In the genomic region with DNA sequence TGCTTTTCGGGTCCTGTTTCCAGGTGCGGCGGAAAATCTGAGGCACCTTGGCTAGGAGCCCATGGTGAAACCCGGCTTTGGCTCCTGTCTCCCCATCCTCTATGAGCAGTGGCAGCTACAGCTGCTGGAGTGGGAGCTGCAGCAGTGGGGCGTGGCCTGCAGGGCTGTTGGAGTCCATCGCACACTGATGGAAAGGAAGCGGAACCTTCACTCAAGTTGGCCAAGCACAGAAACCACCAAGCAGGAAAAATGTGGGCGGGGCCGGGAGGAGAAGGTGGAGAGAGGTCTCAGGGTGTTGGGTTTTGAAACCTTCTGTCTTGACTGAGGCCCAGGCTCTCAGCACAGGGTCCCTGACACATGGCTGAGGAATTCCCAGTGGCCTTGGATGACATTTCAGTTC, we compare ENCODE assay signal across 9 mouse cellular contexts.
DNase-seq lines count a peak whose midpoint lies in the region; ATAC-seq and TF ChIP-seq lines count a peak whose summit lies in the region.
"Had no signal": no experiment of that assay in that cellular context is flagged by ENCODE, and none has a peak within 500 bp of the region (broad histone marks: within the 10 kb centered on the region; RNA-seq: fewer than 3 reads in every experiment).

No protein-coding gene starts in this region.

- peak overlapping the region; percentile 46 for H3K4me2 ChIP-seq in kidney, postnatal 0 days (ENCODE audit: low read length)
- H3K4me2 ChIP-seq in midbrain, postnatal 0 days (ENCODE audit: low read depth, low read length, poor library complexity, severe bottlenecking) = no peak overlapping the region
- H3K4me2 ChIP-seq in forebrain, embryonic 15.5 days (replicated peaks) = no peak overlapping the region
- H3K4me2 ChIP-seq: liver, embryonic 15.5 days had no signal

- peak; percentile 16 for DNase-seq in ovary, postnatal 36 days (ENCODE audit: low spot score)
- DNase-seq in ovary, postnatal 10 days (ENCODE audit: low spot score) = no peak
- peak; percentile 39 to 46 for DNase-seq in gastrocnemius, postnatal 36 days
- DNase-seq in kidney, postnatal 0 days (ENCODE audit: low spot score) = peak; percentile 76
- DNase-seq in midbrain, postnatal 0 days (ENCODE audit: low spot score) = no peak
- DNase-seq in frontal cortex, postnatal 36 days (ENCODE audit: low spot score in 2 of 2) = no peak

- H3K27ac ChIP-seq in kidney, postnatal 0 days = peak overlapping the region; percentile 71
- H3K27ac ChIP-seq in midbrain, postnatal 0 days (ENCODE audit: low read depth, low read length) = no peak overlapping the region
- H3K27ac ChIP-seq in forebrain, embryonic 15.5 days (replicated peaks) = no peak overlapping the region
- H3K27ac ChIP-seq: liver, embryonic 15.5 days had no signal

- H3K36me3 ChIP-seq in kidney, postnatal 0 days (ENCODE audit: insufficient read depth, low read length) = no peaks in the 10 kb centered on the region
- H3K36me3 ChIP-seq in midbrain, postnatal 0 days (ENCODE audit: insufficient read depth, low read length) = no peaks in the 10 kb centered on the region
- H3K36me3 ChIP-seq in forebrain, embryonic 15.5 days = no peaks in the 10 kb centered on the region
- H3K36me3 ChIP-seq: liver, embryonic 15.5 days had no signal

- 34% methylated on average over 9 of the region's 9 CpGs for WGBS in kidney, postnatal 0 days
- 79% methylated on average over 9 of the region's 9 CpGs for WGBS in midbrain, postnatal 0 days
- 86% methylated on average over 9 of the region's 9 CpGs for WGBS in forebrain, embryonic 15.5 days

- peak; percentile 71 for ATAC-seq in kidney, postnatal 0 days (replicated peaks; ENCODE audit: low FRiP score, low read depth)
- peak; percentile 78 for ATAC-seq in megakaryocyte progenitor cell, adult 5-6 weeks (replicated peaks; ENCODE audit: poor library complexity)
- ATAC-seq in midbrain, postnatal 0 days (ENCODE audit: low FRiP score) = no peak
- no peak for ATAC-seq in forebrain, embryonic 15.5 days (replicated peaks)

- no peaks in the 10 kb centered on the region for H3K9me3 ChIP-seq in kidney, postnatal 0 days (replicated peaks; ENCODE audit: low read length)
- H3K9me3 ChIP-seq in midbrain, postnatal 0 days (ENCODE audit: low read length) = no peaks in the 10 kb centered on the region
- H3K9me3 ChIP-seq in forebrain, embryonic 15.5 days = no peaks in the 10 kb centered on the region
- H3K9me3 ChIP-seq: liver, embryonic 15.5 days had no signal

- intact Hi-C loops in gastrocnemius, postnatal 36 days (cut with DNase I) = loop anchor here (10.0 kb wide), 1 partner anchor 394 kb away; a partner anchor contains a TSS

- TF ChIP-seq CTCF in kidney, postnatal 0 days (IDR thresholded peaks at IDR 0.05; ENCODE audit: low read depth) = no peak
- TF ChIP-seq CTCF in midbrain, postnatal 0 days (IDR thresholded peaks at IDR 0.05) = no peak

- H3K9ac ChIP-seq in kidney, postnatal 0 days (ENCODE audit: low read depth, low read length) = no peak overlapping the region
- H3K9ac ChIP-seq in midbrain, postnatal 0 days (replicated peaks; ENCODE audit: low read length, poor library complexity, severe bottlenecking) = no peak overlapping the region
- no peak overlapping the region for H3K9ac ChIP-seq in forebrain, embryonic 15.5 days (replicated peaks)
- H3K9ac ChIP-seq: liver, embryonic 15.5 days had no signal

- H3K4me3 ChIP-seq in kidney, postnatal 0 days (replicated peaks; ENCODE audit: low read depth, low read length) = no peak overlapping the region
- H3K4me3 ChIP-seq in midbrain, postnatal 0 days (ENCODE audit: low read depth, low read length) = no peak overlapping the region
- no peak overlapping the region for H3K4me3 ChIP-seq in forebrain, embryonic 15.5 days
- H3K4me3 ChIP-seq: liver, embryonic 15.5 days had no signal

- H3K27me3 ChIP-seq in kidney, postnatal 0 days (ENCODE audit: insufficient read depth, low read length) = no peaks in the 10 kb centered on the region
- H3K27me3 ChIP-seq in midbrain, postnatal 0 days (ENCODE audit: insufficient read depth, low read length) = no peaks in the 10 kb centered on the region
- no peaks in the 10 kb centered on the region for H3K27me3 ChIP-seq in forebrain, embryonic 15.5 days

- 0 out of 2 replicates have a peak, but pooled peaks cover 7% of the 10 kb centered on the region for H3K4me1 ChIP-seq in kidney, postnatal 0 days (replicated peaks; ENCODE audit: insufficient read depth, low read length)
- H3K4me1 ChIP-seq in midbrain, postnatal 0 days (ENCODE audit: insufficient read depth, low read length) = no peaks in the 10 kb centered on the region
- no peaks in the 10 kb centered on the region for H3K4me1 ChIP-seq in forebrain, embryonic 15.5 days
- H3K4me1 ChIP-seq: liver, embryonic 15.5 days had no signal

Comparison
In these comparisons a context has a peak if more than half of its experiments do, and no peak if none do; other contexts are left out.
1. DNase-seq: peak in ovary, postnatal 36 days (single experiment), gastrocnemius, postnatal 36 days (2 of 2) and kidney, postnatal 0 days (single experiment); none in ovary, postnatal 10 days (single experiment), midbrain, postnatal 0 days (single experiment) and frontal cortex, postnatal 36 days (0 of 2).
2. ATAC-seq: peak in kidney, postnatal 0 days (single experiment) and megakaryocyte progenitor cell, adult 5-6 weeks (single experiment); none in midbrain, postnatal 0 days (single experiment) and forebrain, embryonic 15.5 days (single experiment).